Mouse (Mus musculus) neural tube, embryonic 15.5 days (tissue): ENCODE measurements around the gene Csf2rb2. TPM values are rescaled to one million over a fixed set of nuclear protein-coding genes. Genes with fewer than 3 reads are reported as not detected.

ENCODE experiments used
- ATAC-seq: fragments of 200-750 bp; cut with Nextera tagmentation; 2 replicates; pipeline ENCODE4 v1.8.0; 2017; ENCODE audit warnings: mild to moderate bottlenecking, moderate TSS enrichment, moderate library complexity; ENCODE audit not compliant: low FRiP score
- H3K27ac ChIP-seq: fragments of 300-500 bp; sonication (generic); replicated peaks from 2 replicates; pipeline ENCODE4 v1.5.1; 2015; ENCODE audit warnings: mild to moderate bottlenecking, inconsistent platforms
- H3K27me3 ChIP-seq: fragments of 300-500 bp; sonication (generic); replicated peaks from 2 replicates; pipeline ENCODE4 v1.6.1; 2015; ENCODE audit warnings: inconsistent platforms
- H3K36me3 ChIP-seq: fragments of 300-500 bp; sonication (generic); 2 replicates; pipeline ENCODE4 v1.6.1; 2015; ENCODE audit warnings: inconsistent platforms
- H3K4me1 ChIP-seq: fragments of 300-500 bp; sonication (generic); 2 replicates; pipeline ENCODE4 v1.6.1; 2015; ENCODE audit warnings: inconsistent platforms
- H3K4me2 ChIP-seq: fragments of 300-500 bp; sonication (generic); 2 replicates; pipeline ENCODE4 v1.6.1; 2015; ENCODE audit warnings: inconsistent platforms, mild to moderate bottlenecking, moderate library complexity
- H3K4me3 ChIP-seq: fragments of 300-500 bp; sonication (generic); replicated peaks from 2 replicates; pipeline ENCODE4 v1.5.1; 2015; ENCODE audit warnings: mild to moderate bottlenecking, inconsistent platforms
- H3K9ac ChIP-seq: fragments of 300-500 bp; sonication (generic); replicated peaks from 2 replicates; pipeline ENCODE4 v1.6.1; 2015; ENCODE audit warnings: mild to moderate bottlenecking, inconsistent platforms
- H3K9me3 ChIP-seq: fragments of 300-500 bp; sonication (generic); replicated peaks from 2 replicates; pipeline ENCODE4 v1.6.1; 2016; ENCODE audit warnings: inconsistent platforms
- WGBS: fragments of 180-500 bp; shearing (Covaris S2); methylation state at CpG from one replicate; pipeline ENCODE4 v1.1.7; 2015; ENCODE audit warnings: mixed read lengths; 5-methylcytosine and 5-hydroxymethylcytosine counted together
- microRNA-seq: library from miRNA; unstranded; fragments of <30 nt; microRNA quantifications from one replicate; pipeline ENCODE4, GENCODE M21; 2017
- polyA plus RNA-seq: library from polyadenylated mRNA; unstranded; fragments of >200 nt; fragmentation: Nextera tagmentation; extraction: Ambion mirVana; gene quantifications from 2 replicates; pipeline ENCODE4 v1.2.1, GENCODE M21; 2015

Csf2rb2 gene
- polyA plus RNA-seq, 1 experiment from 2014 or later, result 0.10 TPM

DNA sequence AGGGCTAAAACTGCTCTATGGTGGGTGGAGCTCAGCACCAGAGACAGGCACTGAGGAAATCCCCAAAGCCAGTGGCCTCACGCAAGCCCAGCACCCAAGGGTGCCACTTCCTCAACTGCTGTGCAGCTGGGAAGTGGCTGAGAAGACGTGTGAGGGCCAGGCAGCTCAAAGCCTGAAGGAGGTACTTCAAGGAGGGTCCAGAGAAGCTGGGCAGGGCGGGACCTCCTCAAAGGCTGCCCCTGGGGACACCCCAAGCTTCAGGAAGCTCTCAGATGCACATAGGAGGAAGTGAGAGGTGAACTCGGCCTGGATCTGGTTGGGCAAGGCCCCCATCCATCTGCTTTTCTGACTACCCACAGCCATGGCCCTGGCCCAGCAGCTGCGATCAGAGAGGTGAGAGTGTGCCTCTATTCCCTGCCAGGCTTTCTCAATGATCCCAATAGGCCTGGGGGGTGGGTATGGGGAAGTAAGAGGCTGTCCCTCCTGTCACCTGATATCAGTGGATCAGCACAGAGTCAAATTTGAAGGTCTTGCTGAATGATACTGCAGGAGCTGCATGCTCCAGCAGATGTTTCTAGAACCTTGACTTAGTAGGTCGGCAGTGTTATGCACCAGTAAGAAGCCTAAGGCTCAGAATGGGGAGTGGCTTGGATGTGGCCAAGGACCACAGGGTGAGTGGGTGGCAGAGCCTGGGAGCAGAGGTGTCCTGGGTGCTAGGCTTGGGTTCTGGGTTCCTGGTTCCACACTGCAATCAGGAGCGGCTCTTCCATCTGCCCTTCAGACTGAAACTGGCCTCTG, 60.6 kb downstream of the Csf2rb2 start, which contains the start of gene Ncf4:
Gene Ncf4, plus strand, starts transcription at position 107 of the 798 bp plus-strand sequence.
- Histone ChIP-seq H3K9ac (no peak within 1 kb of the TSS), H3K4me1 (no peaks in the 10 kb centered on the region), H3K27me3 (no peaks in the 10 kb centered on the region), H3K4me3 (no peak within 1 kb of the TSS), H3K9me3 (no peaks in the 10 kb centered on the region), H3K4me2 (no peak within 1 kb of the TSS), H3K36me3 (no peaks in the 10 kb centered on the region), H3K27ac (no peak within 1 kb of the TSS)
- WGBS, result 69% methylated on average over 7 of the region's 7 CpGs
- ATAC-seq, result no peak

DNA sequence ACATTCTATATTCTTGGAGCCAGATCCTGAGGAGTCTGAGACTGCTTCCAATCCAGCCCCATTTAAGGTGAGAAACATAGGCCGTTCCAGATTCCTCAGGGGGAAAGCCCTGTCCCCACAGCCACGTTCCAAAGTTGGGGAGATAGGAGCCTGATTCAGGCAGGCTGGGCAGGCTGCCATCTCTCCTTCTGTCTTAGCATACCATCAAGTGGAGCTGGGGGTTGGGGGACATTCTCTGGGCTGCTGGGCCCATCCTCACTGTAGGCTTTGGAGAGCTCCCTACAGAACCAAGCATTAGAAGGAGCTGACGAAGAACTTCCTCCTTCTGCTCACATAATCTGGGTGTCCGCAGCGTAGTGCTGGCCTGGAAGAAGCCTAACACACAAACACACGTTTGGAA, 61.7 kb downstream of the Csf2rb2 start:
- Histone ChIP-seq H3K4me1 (no peaks in the 10 kb centered on the region), H3K27ac (no peak overlapping the region), H3K9me3 (no peaks in the 10 kb centered on the region), H3K4me3 (no peak overlapping the region), H3K4me2 (no peak overlapping the region), H3K36me3 (no peaks in the 10 kb centered on the region), H3K27me3 (no peaks in the 10 kb centered on the region), H3K9ac (no peak overlapping the region)
- ATAC-seq, result no peak
- 77% methylated on average over 6 of the region's 6 CpGs for WGBS

- no peaks in the 10 kb centered on the region for H3K4me1 ChIP-seq
- H3K27ac ChIP-seq, result no peak overlapping the region
- no peaks in the 10 kb centered on the region for H3K27me3 ChIP-seq
- ATAC-seq, result no peak
- H3K36me3 ChIP-seq, result no peaks in the 10 kb centered on the region
- no peak overlapping the region for H3K9ac ChIP-seq
- H3K9me3 ChIP-seq, result no peaks in the 10 kb centered on the region
- H3K4me3 ChIP-seq, result no peak overlapping the region
- H3K4me2 ChIP-seq, result no peak overlapping the region
- WGBS, result 84% methylated on average over 8 of the region's 8 CpGs
These were observed 62.5 kb downstream of the Csf2rb2 start for GRCm38 (mm10) chr15:78243061-78243460.

- WGBS, result 49% methylated on average over 11 of the region's 11 CpGs
- Histone ChIP-seq H3K4me2 (no peak overlapping the region), H3K4me3 (no peak overlapping the region), H3K9ac (no peak overlapping the region), H3K27ac (no peak overlapping the region), H3K27me3 (no peaks in the 10 kb centered on the region), H3K36me3 (no peaks in the 10 kb centered on the region), H3K9me3 (no peaks in the 10 kb centered on the region), H3K4me1 (no peaks in the 10 kb centered on the region)
- ATAC-seq, result no peak
These were observed 64.2 kb downstream of the Csf2rb2 start for GRCm38 (mm10) chr15:78241335-78241734.

- H3K27me3 ChIP-seq, result 0 out of 2 replicates have a peak, but pooled peaks cover under 1% of the 10 kb centered on the region
- no peak overlapping the region for H3K4me3 ChIP-seq
- no peaks in the 10 kb centered on the region for H3K36me3 ChIP-seq
- H3K4me2 ChIP-seq, result no peak overlapping the region
- H3K9ac ChIP-seq, result no peak overlapping the region
- H3K27ac ChIP-seq, result no peak overlapping the region
- H3K4me1 ChIP-seq, result no peaks in the 10 kb centered on the region
- ATAC-seq, result no peak
- H3K9me3 ChIP-seq, result no peaks in the 10 kb centered on the region
- WGBS, result 61% methylated on average over 14 of the region's 14 CpGs
These were observed 65.4 kb downstream of the Csf2rb2 start for GRCm38 (mm10) chr15:78239956-78240617.

GRCm38 (mm10) chr15:78239453-78239852, 66.1 kb downstream of the Csf2rb2 start:
- no peak overlapping the region for H3K4me3 ChIP-seq
- H3K4me2 ChIP-seq, result no peak overlapping the region
- H3K9me3 ChIP-seq, result no peaks in the 10 kb centered on the region
- WGBS, result 28% methylated on average over 10 of the region's 10 CpGs
- ATAC-seq, result no peak
- H3K27ac ChIP-seq, result no peak overlapping the region
- H3K4me1 ChIP-seq, result no peaks in the 10 kb centered on the region
- 0 out of 2 replicates have a peak, but pooled peaks cover 3% of the 10 kb centered on the region for H3K27me3 ChIP-seq
- H3K36me3 ChIP-seq, result no peaks in the 10 kb centered on the region
- no peak overlapping the region for H3K9ac ChIP-seq

GRCm38 (mm10) chr15:78234823-78235509, 70.6 kb downstream of the Csf2rb2 start:
- Histone ChIP-seq H3K27ac (no peak overlapping the region), H3K4me2 (no peak overlapping the region), H3K27me3 (0 out of 2 replicates have a peak, but pooled peaks cover 3% of the 10 kb centered on the region), H3K36me3 (no peaks in the 10 kb centered on the region), H3K4me3 (no peak overlapping the region), H3K9me3 (no peaks in the 10 kb centered on the region), H3K4me1 (peaks cover 13% of the 10 kb centered on the region; the same call in 1 of the 2 replicates), H3K9ac (no peak overlapping the region)
- ATAC-seq, result no peak
- 81% methylated on average over 5 of the region's 5 CpGs for WGBS

Small RNAs within 50 kb of the gene (microRNA-seq; reads per million reads assigned to microRNA genes)
- gene Mir7676-1 (not detected), gene Mir7676-2 (not detected)

Other genes starting within 250 kb of the Csf2rb2 start
- gene Cacng2, start 185.7 kb downstream of the Csf2rb2 start, polyA plus RNA-seq, result 15.4 and 18.9 TPM in 2 replicates
- 88.4 and 99.8 TPM in 2 replicates for gene Ift27, start 131.6 kb downstream of the Csf2rb2 start, polyA plus RNA-seq
- 4.4 and 5.0 TPM in 2 replicates for gene Pvalb, start 99.3 kb downstream of the Csf2rb2 start, polyA plus RNA-seq
- 1.6 and 4.2 TPM in 2 replicates for gene Ncf4, start 60.9 kb downstream of the Csf2rb2 start, polyA plus RNA-seq
- 0.92 and 1.3 TPM in 2 replicates for gene Csf2rb, start 20.0 kb upstream of the Csf2rb2 start, polyA plus RNA-seq
- not detected in 2 replicates for gene Tex33, start 90.2 kb upstream of the Csf2rb2 start, polyA plus RNA-seq
- 16.9 and 37.0 TPM in 2 replicates for gene Tst, start 100.2 kb upstream of the Csf2rb2 start, polyA plus RNA-seq
- gene Mpst, start 100.7 kb upstream of the Csf2rb2 start, polyA plus RNA-seq, result 3.2 and 3.8 TPM in 2 replicates
- gene Kctd17, start 122.8 kb upstream of the Csf2rb2 start, polyA plus RNA-seq, result 141 and 158 TPM in 2 replicates
- 0.05 and 0.69 TPM in 2 replicates for gene Tmprss6, start 162.9 kb upstream of the Csf2rb2 start, polyA plus RNA-seq
- gene Il2rb, start 189.6 kb upstream of the Csf2rb2 start, polyA plus RNA-seq, result 0.12 and 2.8 TPM in 2 replicates
- gene C1qtnf6, start 225.7 kb upstream of the Csf2rb2 start, polyA plus RNA-seq, result 7.7 and 12.9 TPM in 2 replicates
- 0.50 and 0.57 TPM in 2 replicates for gene Sstr3, start 239.0 kb upstream of the Csf2rb2 start, polyA plus RNA-seq